In the genomic region with DNA sequence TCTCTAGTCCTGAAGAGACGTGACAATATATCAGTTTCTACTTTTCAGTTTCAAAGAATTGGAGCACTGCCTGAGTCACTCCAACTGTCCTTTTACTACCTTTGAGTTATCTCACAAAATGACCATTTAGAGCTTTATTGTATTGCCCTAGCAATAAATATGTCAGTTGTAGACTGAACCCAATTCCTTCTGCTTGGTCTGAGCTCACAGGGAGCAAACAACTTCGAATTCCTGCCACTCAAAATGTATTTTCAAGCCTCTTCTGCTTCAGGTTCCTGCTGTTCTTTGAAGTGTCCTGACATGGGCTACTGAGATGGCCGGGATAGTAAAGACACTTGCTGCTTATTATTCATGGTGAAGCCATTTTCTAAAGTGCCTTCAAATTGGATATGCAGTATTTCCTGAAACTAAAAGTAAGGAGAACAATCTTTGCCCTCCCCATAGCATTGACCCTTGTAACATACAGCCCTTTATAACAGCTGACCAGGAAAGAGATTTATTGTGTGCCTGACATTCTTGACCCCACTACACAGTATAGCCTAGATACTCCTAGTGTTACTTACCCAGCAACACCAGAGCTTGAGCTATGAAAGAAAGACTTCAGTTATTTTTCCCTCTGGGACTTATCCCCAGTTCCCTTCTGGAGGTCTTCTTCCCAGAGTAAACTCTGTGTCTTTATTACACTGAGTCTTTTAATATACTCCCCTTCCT, we compare ENCODE assay signal across 13 mouse cellular contexts.
"Had no signal": no experiment of that assay in that cellular context is flagged by ENCODE, and none has a peak within 500 bp of the region (broad histone marks: within the 10 kb centered on the region; RNA-seq: fewer than 3 reads in every experiment).

No protein-coding gene starts in this region.

- ATAC-seq: liver, embryonic 12.5 days; midbrain, embryonic 13.5 days had no signal

- H3K27me3 ChIP-seq: limb, embryonic 15.5 days; liver, embryonic 12.5 days; lung, embryonic 15.5 days; midbrain, embryonic 13.5 days; stomach, embryonic 15.5 days had no signal

- H3K27ac ChIP-seq: left cerebral cortex, adult 2 months; limb, embryonic 15.5 days; liver, embryonic 12.5 days; lung, embryonic 15.5 days; macrophage; midbrain, embryonic 13.5 days; stomach, embryonic 15.5 days had no signal

- H3K9me3 ChIP-seq: limb, embryonic 15.5 days; liver, embryonic 12.5 days; lung, embryonic 15.5 days; midbrain, embryonic 13.5 days; stomach, embryonic 15.5 days had no signal

- H3K4me3 ChIP-seq: left cerebral cortex, adult 2 months; limb, embryonic 15.5 days; liver, embryonic 12.5 days; lung, embryonic 15.5 days; midbrain, embryonic 13.5 days; stomach, embryonic 15.5 days had no signal

- H3K4me1 ChIP-seq: limb, embryonic 15.5 days; liver, embryonic 12.5 days; lung, embryonic 15.5 days; midbrain, embryonic 13.5 days; stomach, embryonic 15.5 days had no signal

- H3K36me3 ChIP-seq: limb, embryonic 15.5 days; liver, embryonic 12.5 days; lung, embryonic 15.5 days; midbrain, embryonic 13.5 days; stomach, embryonic 15.5 days had no signal

- H3K4me2 ChIP-seq: limb, embryonic 15.5 days; liver, embryonic 12.5 days; lung, embryonic 15.5 days; midbrain, embryonic 13.5 days; stomach, embryonic 15.5 days had no signal

- H3K9ac ChIP-seq: limb, embryonic 15.5 days; liver, embryonic 12.5 days; lung, embryonic 15.5 days; midbrain, embryonic 13.5 days; stomach, embryonic 15.5 days had no signal

- DNase-seq: kidney, adult 11 months; kidney, postnatal 14 days; lung, postnatal 14 days; right cerebral cortex, postnatal 14 days; thymus, adult 2 months; thymus, postnatal 25 days had no signal
